Comparison of ENCODE assay signal across 13 mouse cellular contexts in the genomic region with DNA sequence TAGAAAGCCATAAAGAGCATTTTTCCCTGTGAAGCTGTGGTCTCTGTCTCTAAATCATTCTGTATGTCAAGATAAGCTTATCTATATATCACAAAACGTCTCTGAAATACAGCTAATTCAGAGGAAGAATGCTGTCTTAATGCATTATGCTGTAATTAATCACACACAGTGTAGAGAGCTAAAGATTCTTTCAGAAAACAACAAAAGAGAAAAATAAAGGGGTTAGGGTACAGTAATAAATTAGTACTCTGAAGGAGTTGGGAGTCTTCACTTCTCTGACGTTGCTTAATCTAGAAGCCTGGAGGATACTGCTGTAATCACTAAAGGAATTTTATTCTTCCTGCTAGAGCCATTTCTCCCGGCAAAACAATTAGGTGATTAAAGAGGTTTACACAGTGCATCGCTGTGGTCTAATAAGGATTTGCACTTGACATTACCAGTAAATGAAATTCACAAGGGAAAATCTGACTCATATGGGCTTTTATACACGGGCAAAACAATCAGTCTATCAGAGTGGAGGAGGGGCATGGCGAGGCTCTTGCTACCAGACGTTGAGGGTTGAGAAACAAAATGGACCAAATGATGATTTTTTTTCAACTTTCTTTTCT.
DNase-seq lines count a peak whose midpoint lies in the region; ATAC-seq and TF ChIP-seq lines count a peak whose summit lies in the region.
"Had no signal": no experiment of that assay in that cellular context is flagged by ENCODE, and none has a peak within 500 bp of the region (broad histone marks: within the 10 kb centered on the region; RNA-seq: fewer than 3 reads in every experiment).

No protein-coding gene starts in this region.

- H3K4me2 ChIP-seq in kidney, embryonic 14.5 days (replicated peaks; ENCODE audit: low read depth, low read length): no peak overlapping the region
- H3K4me2 ChIP-seq in forebrain, embryonic 16.5 days (ENCODE audit: low read length): 0 out of 2 replicates have a peak overlapping the region, but pooled peaks have one; percentile 10
- H3K4me2 ChIP-seq in midbrain, embryonic 15.5 days: peak overlapping the region; percentile 21; the same call in 1 of the 2 replicates
- no peak overlapping the region for H3K4me2 ChIP-seq in liver, postnatal 0 days (ENCODE audit: low read depth, low read length)
- H3K4me2 ChIP-seq: embryonic facial prominence, embryonic 15.5 days; liver, embryonic 15.5 days had no signal

- 25% methylated on average over 7 of the region's 7 CpGs for WGBS in kidney, embryonic 14.5 days
- 5% methylated on average over 7 of the region's 7 CpGs for WGBS in forebrain, embryonic 16.5 days
- 9% methylated on average over 7 of the region's 7 CpGs for WGBS in midbrain, embryonic 15.5 days
- WGBS in liver, postnatal 0 days (ENCODE audit: insufficient replicate concordance): 34% methylated on average over 7 of the region's 7 CpGs

- TF ChIP-seq CTCF in brain, embryonic 14.5 days (IDR thresholded peaks at IDR 0.05; ENCODE audit: borderline replicate concordance, extremely low read depth, insufficient read depth, insufficient read length): no peak
- no peak for TF ChIP-seq CTCF in liver, postnatal 0 days (IDR thresholded peaks at IDR 0.05; ENCODE audit: low read depth)

- no peak overlapping the region for H3K9ac ChIP-seq in kidney, embryonic 14.5 days (ENCODE audit: low read depth, low read length)
- H3K9ac ChIP-seq in forebrain, embryonic 16.5 days (replicated peaks; ENCODE audit: low read depth, low read length): no peak overlapping the region
- no peak overlapping the region for H3K9ac ChIP-seq in midbrain, embryonic 15.5 days
- H3K9ac ChIP-seq in liver, postnatal 0 days (replicated peaks): no peak overlapping the region
- H3K9ac ChIP-seq: embryonic facial prominence, embryonic 15.5 days; liver, embryonic 15.5 days had no signal

- H3K4me3 ChIP-seq in kidney, embryonic 14.5 days (ENCODE audit: low read length): no peak overlapping the region
- H3K4me3 ChIP-seq in forebrain, embryonic 16.5 days (replicated peaks; ENCODE audit: low read length): no peak overlapping the region
- no peak overlapping the region for H3K4me3 ChIP-seq in midbrain, embryonic 15.5 days
- no peak overlapping the region for H3K4me3 ChIP-seq in liver, postnatal 0 days (ENCODE audit: low read depth, low read length)
- H3K4me3 ChIP-seq: embryonic facial prominence, embryonic 15.5 days; heart, embryonic 10.5 days; liver, embryonic 15.5 days had no signal

- no peak overlapping the region for H3K27ac ChIP-seq in kidney, embryonic 14.5 days (ENCODE audit: low read depth, low read length)
- H3K27ac ChIP-seq in forebrain, embryonic 16.5 days (ENCODE audit: low read length): no peak overlapping the region
- no peak overlapping the region for H3K27ac ChIP-seq in midbrain, embryonic 15.5 days
- H3K27ac ChIP-seq in liver, postnatal 0 days (ENCODE audit: low read depth): no peak overlapping the region
- H3K27ac ChIP-seq: embryonic facial prominence, embryonic 15.5 days; heart, embryonic 10.5 days; liver, embryonic 15.5 days had no signal

- H3K9me3 ChIP-seq in kidney, embryonic 14.5 days (ENCODE audit: control insufficient read depth, low read length): no peaks in the 10 kb centered on the region
- no peaks in the 10 kb centered on the region for H3K9me3 ChIP-seq in forebrain, embryonic 16.5 days (ENCODE audit: control insufficient read depth, low read length)
- no peaks in the 10 kb centered on the region for H3K9me3 ChIP-seq in midbrain, embryonic 15.5 days
- no peaks in the 10 kb centered on the region for H3K9me3 ChIP-seq in liver, postnatal 0 days (ENCODE audit: low read length)
- H3K9me3 ChIP-seq: embryonic facial prominence, embryonic 15.5 days; heart, embryonic 10.5 days; liver, embryonic 15.5 days had no signal

- H3K36me3 ChIP-seq in kidney, embryonic 14.5 days (ENCODE audit: control insufficient read depth, insufficient read depth, low read length): no peaks in the 10 kb centered on the region
- H3K36me3 ChIP-seq in forebrain, embryonic 16.5 days (ENCODE audit: control insufficient read depth, insufficient read depth): no peaks in the 10 kb centered on the region
- no peaks in the 10 kb centered on the region for H3K36me3 ChIP-seq in midbrain, embryonic 15.5 days (replicated peaks)
- H3K36me3 ChIP-seq in liver, postnatal 0 days (replicated peaks; ENCODE audit: insufficient read depth, low read length): no peaks in the 10 kb centered on the region
- H3K36me3 ChIP-seq: embryonic facial prominence, embryonic 15.5 days; heart, embryonic 10.5 days; liver, embryonic 15.5 days had no signal

- peak; percentile 93 for ATAC-seq in kidney, embryonic 14.5 days (ENCODE audit: low FRiP score, low TSS enrichment)
- ATAC-seq in forebrain, embryonic 16.5 days: no peak
- peak; percentile 33; the same call in 1 of the 2 replicates for ATAC-seq in midbrain, embryonic 15.5 days (replicated peaks)
- no peak for ATAC-seq in liver, postnatal 0 days
- no peak for ATAC-seq in megakaryocyte, adult 5-6 weeks (ENCODE audit: poor library complexity, severe bottlenecking)

- H3K27me3 ChIP-seq in kidney, embryonic 14.5 days (ENCODE audit: control insufficient read depth, insufficient read depth, low read length): no peaks in the 10 kb centered on the region
- no peaks in the 10 kb centered on the region for H3K27me3 ChIP-seq in forebrain, embryonic 16.5 days (replicated peaks; ENCODE audit: control insufficient read depth, insufficient read depth, low read length)
- no peaks in the 10 kb centered on the region for H3K27me3 ChIP-seq in midbrain, embryonic 15.5 days (replicated peaks)
- no peaks in the 10 kb centered on the region for H3K27me3 ChIP-seq in liver, postnatal 0 days (ENCODE audit: insufficient read depth, low read length)
- H3K27me3 ChIP-seq: embryonic facial prominence, embryonic 15.5 days; liver, embryonic 15.5 days had no signal

- no peak for DNase-seq in kidney, adult 18-20 months
- peak; percentile 73 for DNase-seq in brain, embryonic 14.5 days (ENCODE audit: low read depth)
- DNase-seq in ovary, postnatal 36 days (ENCODE audit: low spot score): no peak
- no peak for DNase-seq in liver, postnatal 0 days
- DNase-seq: heart, postnatal 4 days; left cerebral cortex, postnatal 4 days had no signal

- TF ChIP-seq POLR2A in brain, embryonic 14.5 days (IDR thresholded peaks at IDR 0.05; ENCODE audit: borderline replicate concordance, extremely low read depth, insufficient read depth, insufficient read length, poor library complexity, severe bottlenecking): no peak

- no peak for TF ChIP-seq EP300 in liver, postnatal 0 days (IDR thresholded peaks at IDR 0.05; ENCODE audit: low read depth)

- no peaks in the 10 kb centered on the region for H3K4me1 ChIP-seq in kidney, embryonic 14.5 days (ENCODE audit: control insufficient read depth, insufficient read depth, low read length)
- no peaks in the 10 kb centered on the region for H3K4me1 ChIP-seq in forebrain, embryonic 16.5 days (replicated peaks; ENCODE audit: control insufficient read depth, insufficient read depth, low read length)
- 0 out of 2 replicates have a peak, but pooled peaks cover 3% of the 10 kb centered on the region for H3K4me1 ChIP-seq in midbrain, embryonic 15.5 days
- H3K4me1 ChIP-seq in liver, postnatal 0 days (ENCODE audit: insufficient read depth): no peaks in the 10 kb centered on the region
- H3K4me1 ChIP-seq: embryonic facial prominence, embryonic 15.5 days; heart, embryonic 10.5 days; liver, embryonic 15.5 days had no signal

Comparison
In these comparisons a context has a peak if more than half of its experiments do, and no peak if none do; other contexts are left out.
1. ATAC-seq: peak in kidney, embryonic 14.5 days (single experiment) and midbrain, embryonic 15.5 days (single experiment); none in forebrain, embryonic 16.5 days (single experiment), liver, postnatal 0 days (single experiment) and megakaryocyte, adult 5-6 weeks (single experiment).
2. H3K4me2 ChIP-seq: peak in forebrain, embryonic 16.5 days (single experiment) and midbrain, embryonic 15.5 days (single experiment); none in kidney, embryonic 14.5 days (single experiment) and liver, postnatal 0 days (single experiment).